Mouse (Mus musculus) gastrocnemius, postnatal 25 days (tissue): ENCODE measurements around the gene Adm2. TPM values are rescaled to one million over a fixed set of nuclear protein-coding genes. Genes with fewer than 3 reads are reported as not detected.

Experiments used
- DNase-seq: peaks from one replicate; pipeline ENCODE4 v3.0.0; 2022
- microRNA-seq, 2 experiments: library from miRNA; unstranded; fragments of <30 nt; microRNA quantifications; one replicate each; pipeline ENCODE4 v1.2.0; 2021; ENCODE audit warnings: borderline replicate concordance in 2 of 2
- total RNA-seq, 2 experiments: library from RNA; stranded (reverse); gene quantifications; 1 replicate in 1 of 2; 2 replicates in 1 of 2; pipeline ENCODE4 v1.2.3; 2021

Gene Adm2
- total RNA-seq, 2 experiments from 2014 or later: not detected

GRCm38 (mm10) chr15:89356372-89356771 lies 33.9 kb downstream of the Adm2 start:
- peak; percentile 51 for DNase-seq

- no peak for DNase-seq
Observed at GRCm38 (mm10) chr15:89358784-89359183, 36.3 kb downstream of the Adm2 start.

GRCm38 (mm10) chr15:89363051-89363450 lies 40.5 kb downstream of the Adm2 start:
- DNase-seq: no peak

- no peak for DNase-seq
Observed at GRCm38 (mm10) chr15:89365141-89365551, 42.6 kb downstream of the Adm2 start.

GRCm38 (mm10) chr15:89372068-89372467 lies 49.5 kb downstream of the Adm2 start:
- no peak for DNase-seq

- DNase-seq: no peak
Observed at GRCm38 (mm10) chr15:89372536-89372935, 50.0 kb downstream of the Adm2 start.

- peak; percentile 80 for DNase-seq
Observed at GRCm38 (mm10) chr15:89373027-89373761, 50.7 kb downstream of the Adm2 start.

GRCm38 (mm10) chr15:89373762-89374248 lies 51.3 kb downstream of the Adm2 start, which contains the start of gene Sco2:
Gene Sco2, minus strand, starts transcription at chr15:89373846.
- DNase-seq: peak; percentile 84

Small RNAs within 50 kb of the gene (microRNA-seq; reads per million reads assigned to microRNA genes)
- 0 to 0.26 reads per million in 2 experiments for gene Mir6959

Other genes starting within 250 kb of the Adm2 start
- gene Trabd, start 247.6 kb upstream of the Adm2 start, total RNA-seq: 10 to 100 TPM; 22.7 to 26.2 TPM
- gene Selenoo, start 233.6 kb upstream of the Adm2 start, total RNA-seq: 10 to 100 TPM; 12.2 to 12.7 TPM
- 1 to 10 TPM; 6.5 to 8.4 TPM for gene Tubgcp6, start 199.6 kb upstream of the Adm2 start, total RNA-seq
- 1 to 10 TPM; 5.3 to 6.5 TPM for gene Hdac10, start 194.0 kb upstream of the Adm2 start, total RNA-seq
- gene Mapk12, start 182.0 kb upstream of the Adm2 start, total RNA-seq: 100 to 1,000 TPM; 140 to 157 TPM
- gene Mapk11, start 173.1 kb upstream of the Adm2 start, total RNA-seq: 1 to 10 TPM in 1 of 2 experiments, under 1 TPM in 1; 0.67 to 2.1 TPM
- 10 to 100 TPM in 1 of 2 experiments, 1 to 10 TPM in 1; 8.5 to 11.9 TPM for gene Plxnb2, start 141.9 kb upstream of the Adm2 start, total RNA-seq
- gene Dennd6b, start 126.2 kb upstream of the Adm2 start, total RNA-seq: 1 to 10 TPM; 6.6 to 8.4 TPM
- 10 to 100 TPM; 71.1 to 72.5 TPM for gene Ppp6r2, start 111.2 kb upstream of the Adm2 start, total RNA-seq
- 10 to 100 TPM; 48.1 to 61.0 TPM for gene Sbf1, start 7.4 kb upstream of the Adm2 start, total RNA-seq
- not detected for gene Miox, start 11.7 kb downstream of the Adm2 start, total RNA-seq
- 10 to 100 TPM in 1 of 2 experiments, 1 to 10 TPM in 1; 9.9 to 13.6 TPM for gene Lmf2, start 32.9 kb downstream of the Adm2 start, total RNA-seq
- gene Ncaph2, start 33.0 kb downstream of the Adm2 start, total RNA-seq: 10 to 100 TPM; 35.1 to 37.0 TPM
- gene Sco2, start 51.1 kb downstream of the Adm2 start, total RNA-seq: 10 to 100 TPM; 14.7 to 21.8 TPM
- gene Tymp, start 54.3 kb downstream of the Adm2 start, total RNA-seq: under 1 TPM; 0.29 to 0.49 TPM
- gene Odf3b, start 56.6 kb downstream of the Adm2 start, total RNA-seq: under 1 TPM in 1 of 2 experiments, not detected in 1; 0.32 TPM
- gene Klhdc7b, start 62.2 kb downstream of the Adm2 start, total RNA-seq: not detected
- gene Syce3, start 87.8 kb downstream of the Adm2 start, total RNA-seq: not detected
- gene Cpt1b, start 103.1 kb downstream of the Adm2 start, total RNA-seq: 100 to 1,000 TPM; 227 to 251 TPM
- under 1 TPM; 0.27 to 0.49 TPM for gene C730034F03Rik, start 106.9 kb downstream of the Adm2 start, total RNA-seq
- not detected for gene Gm44502, start 107.0 kb downstream of the Adm2 start, total RNA-seq
- 10 to 100 TPM; 21.4 to 24.2 TPM for gene Chkb, start 107.2 kb downstream of the Adm2 start, total RNA-seq
- under 1 TPM; 0.29 to 0.31 TPM for gene Mapk8ip2, start 131.2 kb downstream of the Adm2 start, total RNA-seq
- 1 to 10 TPM; 4.2 to 4.9 TPM for gene Arsa, start 154.7 kb downstream of the Adm2 start, total RNA-seq
- 10 to 100 TPM; 12.8 to 17.5 TPM for gene Shank3, start 176.9 kb downstream of the Adm2 start, total RNA-seq
- under 1 TPM; 0.27 to 0.36 TPM for gene Acr, start 245.6 kb downstream of the Adm2 start, total RNA-seq